Mouse (Mus musculus) right cerebral cortex, postnatal 10 days (tissue): ENCODE measurements around the gene Gm7879.

Experiments used
- DNase-seq, 2 experiments: peaks; one replicate each; pipeline ENCODE4 v3.0.0; 2021; ENCODE audit warnings: low spot score in 2 of 2

The Gm7879 gene

GRCm38 (mm10) chr5:43948111-43948743, 35.3 kb downstream of the Gm7879 start:
- DNase-seq: peak; percentile 29 to 34

GRCm38 (mm10) chr5:43948748-43949275, 35.9 kb downstream of the Gm7879 start:
- DNase-seq: no peak

DNA sequence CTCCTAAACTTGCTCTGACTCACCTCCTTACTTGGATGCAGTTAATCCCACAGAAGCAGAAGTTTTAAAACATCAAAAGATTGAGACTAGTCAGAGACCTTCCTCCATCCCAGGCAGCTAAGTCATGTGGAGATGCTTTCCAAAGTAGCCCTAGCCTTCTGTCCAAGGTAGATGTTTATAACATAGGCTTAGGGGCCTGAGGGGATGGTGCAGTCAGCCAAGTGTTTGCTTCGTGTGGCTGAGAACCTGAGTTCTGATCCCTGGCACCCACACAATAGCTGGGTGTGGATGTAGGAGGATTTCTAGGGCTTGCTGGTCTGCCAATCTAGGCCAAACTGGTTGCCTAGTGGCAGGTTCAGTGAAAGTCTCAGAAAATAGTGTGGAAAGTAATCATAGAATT, 40.3 kb downstream of the Gm7879 start:
- DNase-seq: no peak

GRCm38 (mm10) chr5:43959884-43960440, 47.0 kb downstream of the Gm7879 start:
- DNase-seq: no peak

GRCm38 (mm10) chr5:43961056-43961455, 48.1 kb downstream of the Gm7879 start:
- no peak for DNase-seq
